Mouse (Mus musculus) ES-E14 (cell line): ENCODE data around the gene Podxl. TPM values are rescaled to one million over a fixed set of nuclear protein-coding genes. Genes with fewer than 3 reads are reported as not detected.

ENCODE experiments used
- DNase-seq: peaks from one replicate; pipeline ENCODE4 v3.0.0-alpha.2; 2013; ENCODE audit warnings: low read depth, low spot score
- H3K27ac ChIP-seq: 2 replicates; pipeline ENCODE4 v1.5.1; 2012; ENCODE audit warnings: low read depth, mild to moderate bottlenecking, low read length, moderate library complexity, mixed read lengths; ENCODE audit not compliant: poor library complexity, insufficient read depth, severe bottlenecking
- H3K36me3 ChIP-seq: 2 replicates; pipeline ENCODE4 v1.6.1; 2012; ENCODE audit warnings: mild to moderate bottlenecking, low read length, moderate library complexity, mixed read lengths; ENCODE audit not compliant: control insufficient read depth, poor library complexity, insufficient read depth, severe bottlenecking
- H3K4me1 ChIP-seq, 2 experiments: fragments of 150-350 bp in 1 of 2; sonication (generic) in 1 of 2; 2 replicates each; pipeline ENCODE4 v1.6.1; 2012; ENCODE audit warnings: low read length in 2 of 2, mild to moderate bottlenecking in 1 of 2, mixed read lengths in 1 of 2; ENCODE audit not compliant: control insufficient read depth in 2 of 2, insufficient read depth in 2 of 2, poor library complexity in 1 of 2
- H3K4me3 ChIP-seq, 2 experiments: fragments of 150-350 bp in 1 of 2; sonication (generic) in 1 of 2; 2 replicates each; pipeline ENCODE4 v1.5.1; 2012; ENCODE audit warnings: low read length in 2 of 2, low read depth in 1 of 2, mild to moderate bottlenecking in 1 of 2, mixed read lengths in 1 of 2; ENCODE audit not compliant: insufficient read depth in 1 of 2, poor library complexity in 1 of 2, severe bottlenecking in 1 of 2
- H3K9ac ChIP-seq: 2 replicates; pipeline ENCODE4 v1.6.1; 2012; ENCODE audit warnings: low read depth, mild to moderate bottlenecking, low read length, mixed read lengths; ENCODE audit not compliant: poor library complexity, insufficient read depth, severe bottlenecking
- H3K9me3 ChIP-seq: fragments of 150-350 bp; sonication (generic); 2 replicates; pipeline ENCODE4 v1.6.1; 2012; ENCODE audit warnings: low read depth, mild to moderate bottlenecking, low read length; ENCODE audit not compliant: control insufficient read depth, insufficient read depth
- CHD2 ChIP-seq: IDR thresholded peaks from 2 replicates; pipeline ENCODE4 v1.6.1; 2014; ENCODE audit warnings: mild to moderate bottlenecking, low read depth, low read length, inconsistent platforms
- HCFC1 ChIP-seq: IDR thresholded peaks from 2 replicates; pipeline ENCODE4 v1.6.1; 2012; ENCODE audit warnings: low read length, inconsistent platforms, borderline replicate concordance; ENCODE audit not compliant: insufficient read depth
- MAFK ChIP-seq: IDR thresholded peaks from 2 replicates; pipeline ENCODE4 v1.6.1; 2014; ENCODE audit warnings: mild to moderate bottlenecking, low read depth, low read length, inconsistent platforms; ENCODE audit not compliant: insufficient read depth
- ZC3H11A ChIP-seq: IDR thresholded peaks from 2 replicates; pipeline ENCODE4 v1.6.1; 2012; ENCODE audit warnings: low read depth, mild to moderate bottlenecking, inconsistent platforms, low read length, borderline replicate concordance
- ZNF384 ChIP-seq: IDR thresholded peaks from 2 replicates; pipeline ENCODE4 v1.6.1; 2012; ENCODE audit warnings: low read depth, low read length, inconsistent platforms
- in situ Hi-C, 2 experiments: fragments of 600-800 bp; cut with MboI; formaldehyde crosslinking; loops; one replicate each; pipeline ENCODE4 v1.15.1; 2025; ENCODE audit warnings: low sequenced_read_pairs in 2 of 2, inconsistent platforms in 1 of 2; ENCODE audit not compliant: unreplicated experiment in 2 of 2
- total RNA-seq: library from RNA; depleted of rRNA; stranded (reverse); fragments of 300-350 nt; gene quantifications from 2 replicates; pipeline ENCODE4 v1.2.3, GENCODE M21; 2012

The Podxl gene
- total RNA-seq, 1 experiment: 25.2 TPM

DNA sequence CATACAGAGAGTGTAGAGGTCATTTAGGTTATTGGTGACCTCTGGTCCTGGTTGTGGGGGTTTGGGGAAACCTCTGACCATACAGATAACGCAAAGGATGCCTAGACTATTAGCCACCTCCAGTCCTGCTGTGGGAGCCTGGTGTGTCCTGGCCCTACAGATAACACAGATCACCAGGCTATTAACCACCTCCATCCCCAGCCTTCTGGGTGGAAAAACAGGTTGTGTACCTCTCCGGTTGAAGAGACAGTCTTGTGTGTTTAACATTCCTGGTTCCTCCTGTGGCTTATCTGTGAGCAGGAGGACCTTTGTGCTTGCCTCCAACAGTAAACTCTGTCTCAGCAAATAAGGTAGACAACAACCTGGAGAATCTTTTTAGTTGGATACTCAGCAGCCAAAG, 27.0 kb upstream of the Podxl start:
- Histone ChIP-seq H3K9ac (no peak overlapping the region), H3K4me1 (0 out of 4 replicates have a peak, but pooled peaks cover 0 to 6% of the 10 kb centered on the region in 2 experiments), H3K4me3 (no peak overlapping the region), H3K9me3 (no peaks in the 10 kb centered on the region), H3K36me3 (no peaks in the 10 kb centered on the region), H3K27ac (no peak overlapping the region)
- in situ Hi-C loops: no loop called here
- no peak for DNase-seq
- TF ChIP-seq MAFK: no peak

DNA sequence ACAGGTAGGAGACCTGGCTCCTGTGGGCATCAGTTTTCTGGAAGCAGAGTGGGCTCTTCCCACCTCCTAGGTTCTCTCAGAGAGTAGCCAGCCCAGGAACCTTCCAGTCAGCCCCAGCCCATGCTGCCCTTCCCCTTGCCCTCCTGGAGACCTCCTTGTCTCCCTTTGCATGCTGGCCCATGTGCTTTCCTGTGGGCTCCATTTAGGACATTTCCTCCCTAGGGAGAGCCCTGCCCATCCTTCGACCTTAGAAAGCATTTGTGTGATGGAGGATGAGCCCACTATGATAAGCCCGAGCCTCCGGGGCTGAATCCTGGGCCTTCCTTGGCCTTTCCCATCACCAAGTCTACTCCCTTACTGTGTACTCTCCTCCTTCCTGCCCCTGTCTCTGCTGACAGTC, 25.5 kb upstream of the Podxl start:
- no peaks in the 10 kb centered on the region for H3K36me3 ChIP-seq
- H3K27ac ChIP-seq: no peak overlapping the region
- H3K4me3 ChIP-seq: no peak overlapping the region
- H3K9ac ChIP-seq: no peak overlapping the region
- H3K4me1 ChIP-seq: peaks cover 2 to 6% of the 10 kb centered on the region in 2 experiments; a peak in 2 of 4 replicates
- in situ Hi-C loops: no loop called here
- TF ChIP-seq HCFC1 (no peak), CHD2 (no peak), MAFK (no peak), ZNF384 (no peak), ZC3H11A (no peak)
- H3K9me3 ChIP-seq: no peaks in the 10 kb centered on the region
- no peak for DNase-seq

GRCm38 (mm10) chr6:31587655-31588054, 23.9 kb upstream of the Podxl start:
- no peak overlapping the region for H3K27ac ChIP-seq
- peaks cover 2 to 5% of the 10 kb centered on the region in 2 experiments; a peak in 2 of 4 replicates for H3K4me1 ChIP-seq
- DNase-seq: no peak

DNA sequence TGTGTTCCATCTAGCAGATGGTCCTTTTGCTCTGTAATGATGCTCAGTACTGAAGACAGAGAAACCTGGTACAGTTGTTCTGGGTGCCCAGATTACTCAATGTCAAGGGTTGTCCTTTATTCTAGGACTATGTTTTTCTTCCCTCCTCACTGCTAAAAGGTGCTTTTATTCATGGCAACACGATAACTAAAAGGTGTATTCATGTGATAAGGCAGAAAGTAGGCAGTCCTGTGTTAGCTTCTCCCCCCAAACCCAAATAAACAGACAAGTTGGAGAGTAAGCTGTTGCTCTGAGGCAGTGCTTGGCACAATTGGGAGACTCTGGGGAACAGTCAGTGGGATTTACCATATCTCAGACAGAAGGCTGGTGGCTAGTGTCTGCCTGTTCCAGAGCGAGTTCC, 22.3 kb upstream of the Podxl start:
- DNase-seq: no peak
- Histone ChIP-seq H3K4me3 (no peak overlapping the region), H3K4me1 (peaks cover 2% of the 10 kb centered on the region in 2 experiments; a peak in 2 of 4 replicates), H3K9ac (no peak overlapping the region), H3K27ac (no peak overlapping the region), H3K9me3 (no peaks in the 10 kb centered on the region), H3K36me3 (no peaks in the 10 kb centered on the region)
- TF ChIP-seq ZNF384 (no peak), ZC3H11A (no peak), CHD2 (no peak), HCFC1 (no peak), MAFK (no peak)
- in situ Hi-C loops: no loop called here

More at GRCm38 (mm10) chr6:31587655-31588054, 23.9 kb upstream of the Podxl start:
- Histone ChIP-seq H3K4me3 (no peak overlapping the region), H3K9ac (no peak overlapping the region), H3K9me3 (no peaks in the 10 kb centered on the region), H3K36me3 (no peaks in the 10 kb centered on the region)
- no peak for TF ChIP-seq HCFC1
- TF ChIP-seq ZC3H11A: no peak
- no peak for TF ChIP-seq ZNF384
- no peak for TF ChIP-seq MAFK
- TF ChIP-seq CHD2: no peak
- in situ Hi-C loops: no loop called here

DNA sequence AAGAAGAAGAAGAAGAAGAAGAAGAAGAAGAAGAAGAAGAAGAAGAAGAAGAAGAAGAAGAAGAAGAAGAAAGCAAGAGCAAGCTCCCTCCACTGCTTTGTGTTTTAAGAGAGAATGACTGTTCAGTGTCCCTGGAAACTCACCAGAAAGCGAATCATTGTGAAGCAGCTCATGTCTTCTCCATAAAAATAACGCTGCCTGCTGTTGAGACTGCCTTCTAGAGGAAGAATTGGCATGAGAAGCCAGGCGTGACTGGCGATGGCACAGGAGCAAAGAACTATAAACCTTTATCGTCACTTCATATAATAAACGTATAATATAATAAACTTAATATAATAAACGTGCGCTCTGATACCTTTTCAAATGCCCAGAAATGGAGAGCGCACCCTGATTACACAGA, 12.4 kb upstream of the Podxl start:
- TF ChIP-seq CHD2: no peak
- TF ChIP-seq HCFC1: no peak
- TF ChIP-seq ZNF384: no peak
- no peak for TF ChIP-seq ZC3H11A
- no peak for TF ChIP-seq MAFK

More for the DNA sequence above, 12.4 kb upstream of the Podxl start:
- H3K9me3 ChIP-seq: no peaks in the 10 kb centered on the region
- no peak overlapping the region for H3K27ac ChIP-seq
- H3K36me3 ChIP-seq: no peaks in the 10 kb centered on the region
- H3K4me3 ChIP-seq: no peak overlapping the region
- no peak overlapping the region for H3K9ac ChIP-seq
- H3K4me1 ChIP-seq: no peaks in the 10 kb centered on the region
- in situ Hi-C loops: no loop called here
- no peak for DNase-seq
